In the genomic region with DNA sequence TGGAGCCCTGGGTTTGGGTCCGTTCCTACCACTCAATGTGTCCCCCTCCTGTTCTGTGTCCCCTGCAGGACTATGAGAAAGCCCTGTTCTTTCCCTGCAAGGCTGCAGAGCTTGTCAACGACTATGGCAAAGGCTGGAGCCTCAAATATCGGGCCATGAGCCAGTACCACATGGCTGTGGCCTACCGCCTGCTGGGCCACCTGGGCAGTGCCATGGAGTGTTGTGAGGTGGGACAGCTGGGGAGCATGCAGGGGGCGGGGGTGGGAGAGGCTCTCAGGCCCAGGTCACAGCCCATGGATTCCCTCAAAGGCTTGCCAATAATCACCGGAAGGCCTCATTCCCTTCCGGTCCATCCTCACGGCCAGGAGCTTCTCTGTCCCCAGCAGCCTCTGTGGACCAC, we compare ENCODE assay signal across 19 mouse cellular contexts.
"Had no signal": no experiment of that assay in that cellular context is flagged by ENCODE, and none has a peak within 500 bp of the region (broad histone marks: within the 10 kb centered on the region; RNA-seq: fewer than 3 reads in every experiment).

No protein-coding gene starts in this region.

- H3K9me3 ChIP-seq: kidney, embryonic 15.5 days; liver, embryonic 15.5 days; lung, embryonic 15.5 days; midbrain, embryonic 10.5 days; midbrain, embryonic 13.5 days had no signal

- H3K4me1 ChIP-seq: midbrain, embryonic 13.5 days had no signal

- H3K27ac ChIP-seq: kidney, embryonic 15.5 days; left cerebral cortex, adult 2 months; liver, embryonic 15.5 days; lung, embryonic 15.5 days; midbrain, embryonic 13.5 days; stomach, postnatal 0 days had no signal

- ATAC-seq: midbrain, embryonic 13.5 days; midbrain, embryonic 16.5 days had no signal

- H3K36me3 ChIP-seq: kidney, embryonic 15.5 days; liver, embryonic 15.5 days; lung, embryonic 15.5 days; midbrain, embryonic 10.5 days; midbrain, embryonic 13.5 days had no signal

- H3K27me3 ChIP-seq: kidney, embryonic 15.5 days; liver, embryonic 15.5 days; lung, embryonic 15.5 days; megakaryocyte, embryonic 14.5 days; midbrain, embryonic 13.5 days had no signal

- H3K4me3 ChIP-seq: kidney, embryonic 15.5 days; left cerebral cortex, adult 2 months; liver, embryonic 15.5 days; lung, embryonic 15.5 days; midbrain, embryonic 10.5 days; midbrain, embryonic 13.5 days had no signal

- DNase-seq: kidney, adult 8-10 months; kidney, postnatal 10 days; kidney, postnatal 36 days; layer of hippocampus, postnatal 36 days; lung, adult 18-20 months; lung, postnatal 10 days; lung, postnatal 36 days; right cerebral cortex, postnatal 14 days; right cerebral cortex, postnatal 4 days had no signal

- H3K9ac ChIP-seq: kidney, embryonic 15.5 days; liver, embryonic 15.5 days; lung, embryonic 15.5 days; midbrain, embryonic 13.5 days had no signal

- H3K4me2 ChIP-seq: kidney, embryonic 15.5 days; liver, embryonic 11.5 days; liver, embryonic 15.5 days; lung, embryonic 15.5 days; midbrain, embryonic 13.5 days had no signal
